Mouse (Mus musculus) regulatory T cell (primary cell): ENCODE measurements at regions not wholly inside any gene's neighbourhood (a gene's known extent, or its start where the extent isn't known, plus 50 kb on each side); places are given as distances from the start of the nearest gene placed in this dataset.

Experiments
- in situ Hi-C: fragments of 300-600 bp; cut with MboI, MseI; formaldehyde crosslinking; loops from one replicate; pipeline ENCODE4 v1.15.1; 2025; ENCODE audit warnings: high pct_unique_total_duplicates

DNA sequence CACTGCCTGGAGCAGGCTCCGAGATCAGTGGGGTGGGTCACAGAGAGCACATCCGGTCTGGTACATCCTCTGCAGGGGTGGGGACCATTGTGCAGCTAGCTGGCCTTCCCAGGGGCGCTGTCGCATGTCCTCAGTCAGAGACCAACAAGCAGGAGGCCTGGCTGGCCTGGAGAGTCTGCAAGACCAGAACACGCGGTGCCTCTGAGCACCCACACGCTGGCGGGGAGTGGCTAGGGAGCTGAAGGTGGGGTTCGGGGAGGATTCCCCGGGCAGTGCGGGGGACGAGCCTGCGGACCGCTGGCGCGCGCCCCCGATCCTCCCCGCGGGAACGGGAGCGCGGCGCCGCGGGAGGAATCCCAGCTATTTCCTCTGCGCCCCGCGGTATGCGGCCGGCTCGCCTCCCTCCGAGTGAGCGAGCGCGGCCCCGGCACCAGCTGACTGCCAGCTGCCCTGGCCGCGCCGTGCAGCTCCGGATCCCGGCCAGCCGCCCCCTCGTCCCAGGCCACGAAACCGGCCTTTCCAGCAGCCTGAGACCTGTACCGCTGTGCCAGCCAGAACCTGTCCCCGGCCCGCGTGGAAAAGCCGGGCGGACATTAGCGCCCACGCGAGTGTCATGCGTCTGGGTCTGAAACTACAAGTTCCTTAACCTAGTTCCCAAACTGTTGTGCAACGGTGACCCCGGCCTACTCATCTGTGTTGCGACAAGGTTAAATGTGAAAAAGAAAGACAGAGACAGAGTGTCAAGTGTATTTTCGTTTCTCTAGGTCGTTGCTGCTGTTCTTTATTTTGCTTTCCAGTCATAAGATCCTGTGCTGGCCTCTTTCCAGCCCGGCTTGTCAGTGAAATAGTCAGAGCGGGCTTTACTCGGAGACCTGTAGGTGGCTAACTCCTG lies 61.2 kb downstream of the Pkdcc start:
- in situ Hi-C loops, result loop anchor here (5.0 to 10.0 kb wide), 3 partner anchors 459 to 1819 kb away; partner anchors contain the start of genes Camkmt and Prepl

DNA sequence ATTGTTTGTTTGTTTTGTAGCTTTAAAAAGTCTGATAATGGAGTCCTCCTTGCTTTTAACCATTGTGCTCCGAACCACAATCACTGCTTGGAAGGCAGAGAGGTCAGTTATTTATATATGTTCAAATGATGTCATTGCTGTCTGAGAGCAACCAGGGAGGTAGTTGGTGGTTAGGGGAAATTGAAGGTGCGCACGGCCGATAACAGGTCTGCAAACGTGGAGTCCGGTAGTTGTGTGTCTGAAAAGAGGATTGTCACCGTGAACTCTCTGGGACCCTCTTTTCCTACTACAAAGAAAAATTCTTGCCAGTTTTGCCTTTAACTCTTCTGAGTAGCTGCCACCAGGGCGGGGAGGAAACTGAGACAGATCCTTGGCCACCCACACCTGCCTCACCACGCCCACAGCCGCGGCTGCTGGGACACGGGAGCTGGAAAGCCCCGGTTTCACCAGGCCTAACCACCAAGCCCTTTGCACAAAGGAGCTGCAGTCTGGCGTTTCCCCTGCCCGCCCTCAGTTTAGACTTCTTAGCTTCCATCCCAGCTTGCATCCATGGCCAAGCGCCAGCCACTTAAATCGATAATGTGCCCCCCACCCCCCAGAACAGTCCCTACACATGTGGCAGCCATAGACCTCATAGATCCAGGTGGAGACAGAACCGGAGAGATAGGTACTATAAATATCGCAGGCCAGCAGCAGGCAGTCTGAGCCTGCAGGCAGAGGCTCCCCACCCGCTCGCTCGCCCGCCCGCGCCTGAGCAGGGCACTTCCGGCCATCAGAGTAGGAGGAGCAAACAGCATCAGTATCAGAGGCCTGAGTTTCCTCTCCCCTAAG lies 62.2 kb downstream of the Pkdcc start:
- in situ Hi-C loops, result loop anchor here (5.0 to 10.0 kb wide), 3 partner anchors 457 to 1817 kb away; partner anchors contain the start of genes Camkmt and Prepl

DNA sequence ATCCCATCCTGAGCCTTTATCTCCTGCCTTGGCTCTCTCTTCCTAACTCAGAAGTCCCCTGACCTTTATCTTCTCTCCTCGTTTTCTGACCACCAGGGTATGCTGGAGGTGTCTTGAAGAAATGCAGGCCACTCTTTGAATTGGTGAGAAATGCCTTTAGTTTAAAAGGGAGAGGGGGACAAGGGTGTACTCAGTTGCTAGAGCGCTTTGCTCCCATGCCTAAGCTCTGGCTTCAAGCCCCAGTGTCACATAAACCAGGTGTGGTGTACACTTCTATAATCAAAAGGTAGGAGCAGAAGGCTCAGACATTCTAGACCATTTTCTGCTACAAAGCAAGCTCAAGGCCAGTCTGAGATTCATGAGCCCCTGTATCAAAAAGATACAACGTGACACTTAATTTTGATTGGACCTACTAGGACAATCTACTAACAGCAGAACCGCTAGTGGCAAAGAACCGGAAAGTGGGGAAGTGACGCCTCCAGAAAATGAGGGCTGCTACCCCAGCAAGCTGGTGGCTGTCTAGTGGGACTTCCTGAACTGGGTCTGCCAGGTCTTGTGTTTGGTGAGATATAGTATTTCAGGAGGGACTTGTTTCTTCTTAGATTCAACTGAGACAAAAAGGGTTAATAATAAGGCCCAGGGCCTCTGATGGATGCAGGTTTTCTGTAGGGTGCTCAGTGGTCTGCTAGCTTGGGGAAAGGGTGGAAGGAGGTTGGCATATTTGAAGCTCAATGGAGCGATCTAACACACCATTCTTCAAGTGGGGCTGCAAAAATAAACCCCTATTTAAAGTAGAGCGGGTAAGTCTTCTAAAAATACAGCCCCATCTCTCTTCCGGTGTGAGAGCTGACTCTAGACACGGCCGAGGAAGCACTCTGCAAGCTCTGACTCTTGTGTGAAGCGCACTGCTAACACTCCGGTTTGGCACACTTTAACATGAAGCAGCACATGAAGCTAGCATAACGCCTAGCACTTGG lies 63.1 kb downstream of the Pkdcc start:
- in situ Hi-C loops, result loop anchor here (5.0 to 10.0 kb wide), 3 partner anchors 457 to 1817 kb away; partner anchors contain the start of genes Camkmt and Prepl

DNA sequence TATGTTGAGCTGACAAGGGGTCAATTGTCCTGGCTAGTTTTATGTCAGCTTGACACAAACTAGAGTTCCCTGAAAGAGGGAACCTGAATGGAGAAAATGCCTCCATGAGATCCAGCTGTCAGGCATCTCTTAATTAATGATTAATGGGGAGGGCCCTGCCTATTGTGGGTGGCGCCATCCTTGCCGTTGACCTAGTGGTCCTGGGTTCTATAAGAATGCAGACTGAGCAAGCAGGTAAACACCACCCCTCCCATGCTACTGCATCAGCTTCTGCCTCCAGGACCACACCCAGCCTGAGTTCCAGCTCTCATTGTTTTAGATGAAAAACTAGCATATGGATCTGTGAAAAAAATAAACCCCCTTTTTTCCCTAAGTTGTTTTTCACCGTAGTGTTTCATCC lies 67.4 kb upstream of the Eml4 start:
- in situ Hi-C loops, result no loop called here

DNA sequence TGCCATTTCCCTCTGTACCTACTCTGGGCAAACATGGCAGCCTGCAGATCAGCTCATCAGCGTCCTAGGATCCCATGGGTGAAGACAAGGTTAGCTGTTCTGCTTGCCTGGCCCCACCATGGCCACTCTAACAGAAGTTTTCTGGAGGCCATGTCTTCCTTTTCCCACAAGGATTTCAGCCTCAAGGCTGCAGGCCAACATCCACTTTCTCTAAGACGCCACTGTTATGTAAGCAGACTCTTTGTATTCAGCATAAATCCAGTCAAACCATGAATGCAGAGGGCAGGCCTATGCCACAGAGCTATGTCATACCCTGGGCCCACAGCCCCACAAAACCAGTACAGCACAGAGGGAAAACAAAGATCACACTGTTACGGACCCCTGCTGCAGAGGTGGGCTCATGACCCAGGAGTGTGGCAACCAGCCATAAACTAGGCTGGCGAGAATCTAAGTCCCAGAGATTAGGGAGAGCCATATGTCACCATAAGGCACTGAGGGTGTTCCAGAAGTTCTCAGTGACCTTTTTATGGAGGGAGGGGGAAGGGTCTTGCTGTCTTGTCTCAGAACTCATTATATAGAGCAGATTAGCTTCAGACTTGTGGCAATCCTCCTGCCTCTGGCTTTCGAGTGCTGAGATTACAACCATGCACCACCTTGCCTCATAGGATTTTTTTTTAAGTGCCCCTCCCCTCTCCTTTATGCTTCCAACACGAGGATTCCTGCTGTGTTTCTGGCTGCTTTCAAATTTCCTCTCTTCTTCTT lies 63.2 kb upstream of the Eml4 start:
- in situ Hi-C loops, result loop anchor here (5.0 kb wide), 1 partner anchor 40 kb away; no protein-coding TSS in a partner anchor

DNA sequence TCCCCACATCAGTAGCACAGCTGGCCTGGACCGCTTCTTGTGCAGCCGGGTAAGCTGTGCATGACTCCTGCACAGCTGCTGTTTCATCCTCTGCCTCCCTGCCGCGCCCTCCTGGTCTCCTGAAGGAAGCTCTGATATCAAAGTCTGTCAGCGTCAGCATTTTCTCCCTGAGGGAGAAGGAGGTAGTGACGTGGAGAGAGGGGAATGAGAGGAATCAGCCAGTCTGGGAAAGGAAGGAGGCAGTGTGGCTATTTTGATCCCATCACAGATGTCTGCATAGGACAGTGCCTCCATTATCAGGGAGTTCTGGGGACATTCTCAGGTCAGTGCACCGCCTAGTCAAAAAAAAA lies 62.6 kb upstream of the Eml4 start:
- in situ Hi-C loops, result loop anchor here (5.0 kb wide), 1 partner anchor 39 kb away; no protein-coding TSS in a partner anchor

DNA sequence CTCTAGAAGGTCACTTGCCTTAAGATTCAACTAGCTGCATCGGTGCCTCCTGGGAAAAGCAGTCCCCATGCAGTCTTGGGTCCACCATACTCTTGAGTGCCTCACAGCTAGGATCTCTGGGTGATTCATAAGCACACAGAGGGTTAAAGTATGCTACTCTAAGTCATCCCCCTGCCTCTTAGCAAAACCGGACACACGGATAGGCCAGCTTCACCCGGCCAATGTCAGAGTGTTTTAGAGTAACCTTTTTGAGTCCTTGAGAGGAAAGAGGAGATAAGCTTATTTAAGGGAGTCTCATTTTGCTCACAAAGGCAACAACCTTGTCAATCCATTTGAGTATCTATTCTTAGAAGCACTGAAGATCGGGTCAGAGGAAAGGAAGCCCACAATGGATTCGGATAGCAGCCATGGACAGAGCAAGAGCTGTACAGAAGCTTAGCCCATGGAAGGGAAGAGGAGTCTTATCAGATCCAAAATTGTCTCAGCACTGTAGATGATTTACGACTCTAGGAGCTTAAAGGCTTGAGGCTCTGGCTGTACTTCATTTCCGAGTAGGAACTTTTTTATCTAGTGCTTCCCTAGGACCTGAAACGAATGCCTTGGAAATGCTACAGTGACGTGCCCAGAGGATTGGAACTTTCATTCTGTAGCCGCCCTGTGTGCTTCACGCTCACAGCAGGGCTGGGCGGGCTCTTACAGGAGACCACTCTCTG lies 55.0 kb upstream of the Eml4 start:
- in situ Hi-C loops, result no loop called here

DNA sequence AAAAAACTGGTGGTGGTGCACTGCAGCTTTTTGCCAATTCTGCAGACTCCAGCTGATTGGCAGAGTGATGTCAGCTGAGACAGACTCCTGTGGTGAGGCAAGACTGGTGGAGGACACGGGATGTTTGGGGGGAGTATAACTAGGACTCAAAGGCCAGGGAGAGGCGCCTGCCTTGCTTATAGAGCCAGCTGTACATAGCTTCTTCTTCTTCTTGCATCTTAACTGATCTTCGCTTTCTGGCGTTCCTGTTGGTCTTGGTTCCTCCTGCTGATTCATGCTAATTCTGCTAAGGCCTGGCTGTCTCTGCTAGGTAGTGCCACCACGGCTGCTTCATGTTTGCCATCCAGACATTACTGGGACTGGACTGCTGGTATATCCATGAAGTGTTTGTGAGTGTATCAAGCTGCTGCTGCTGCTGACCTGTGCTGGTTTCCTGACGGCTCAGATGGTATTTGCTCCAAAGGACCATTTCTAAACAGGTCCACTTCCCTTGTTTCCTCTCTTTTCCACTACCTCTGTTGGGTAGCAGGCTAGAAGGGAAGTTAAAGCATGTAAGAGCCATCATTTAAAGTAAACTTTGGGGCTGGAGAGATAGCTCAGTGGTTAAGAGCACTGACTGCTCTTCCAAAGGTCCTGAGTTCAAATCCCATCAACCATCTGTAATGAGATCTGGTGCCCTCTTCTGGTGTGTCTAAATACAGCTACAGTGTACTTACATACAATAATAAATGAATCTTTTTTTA lies 53.2 kb upstream of the Eml4 start:
- in situ Hi-C loops, result no loop called here
